17 mouse cellular contexts compared by ENCODE assay signal in the genomic region with DNA sequence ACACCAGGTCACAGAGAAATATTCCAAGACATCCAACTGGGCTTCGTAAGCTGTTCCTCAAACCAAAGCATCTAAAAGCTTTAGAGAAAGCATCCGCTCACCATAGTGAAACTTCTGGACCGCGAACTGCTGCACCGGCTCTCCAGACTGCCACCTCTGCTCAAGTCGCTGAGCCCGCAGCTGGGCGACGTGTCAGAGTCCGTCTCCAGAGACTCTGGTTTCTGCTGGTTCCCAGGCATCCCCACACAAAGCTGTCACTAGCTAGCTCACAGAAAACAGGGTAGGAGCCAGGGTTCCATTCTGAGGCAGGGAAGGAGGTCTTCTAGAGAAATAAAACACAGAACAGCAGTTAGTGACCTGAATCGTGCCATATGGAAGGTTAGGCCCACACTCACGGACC.
"Had no signal": no experiment of that assay in that cellular context is flagged by ENCODE, and none has a peak within 500 bp of the region (broad histone marks: within the 10 kb centered on the region; RNA-seq: fewer than 3 reads in every experiment).

No protein-coding gene starts in this region.

- H3K4me2 ChIP-seq: limb, embryonic 12.5 days; limb, embryonic 15.5 days; liver, embryonic 12.5 days; liver, embryonic 15.5 days; lung, embryonic 15.5 days; midbrain, embryonic 15.5 days had no signal

- H3K27ac ChIP-seq: limb, embryonic 12.5 days; limb, embryonic 15.5 days; liver, embryonic 12.5 days; liver, embryonic 15.5 days; lung, embryonic 15.5 days; midbrain, embryonic 10.5 days; midbrain, embryonic 15.5 days had no signal

- H3K4me3 ChIP-seq: limb, embryonic 12.5 days; limb, embryonic 15.5 days; liver, embryonic 12.5 days; liver, embryonic 15.5 days; lung, embryonic 15.5 days; megakaryocyte, embryonic 14.5 days; midbrain, embryonic 10.5 days; midbrain, embryonic 15.5 days had no signal

- ATAC-seq: inflammation-experienced regulatory T-cells, adult 6 months; intestine, embryonic 16.5 days; liver, embryonic 12.5 days; midbrain, embryonic 15.5 days had no signal

- H3K27me3 ChIP-seq: limb, embryonic 12.5 days; limb, embryonic 15.5 days; liver, embryonic 12.5 days; liver, embryonic 15.5 days; lung, embryonic 15.5 days; megakaryocyte, embryonic 14.5 days; midbrain, embryonic 15.5 days had no signal

- DNase-seq: kidney, adult 2 months; kidney, postnatal 36 days; left cerebral cortex, postnatal 4 days; lung, adult 18-20 months; lung, postnatal 10 days; lung, postnatal 36 days; thymus, postnatal 25 days had no signal

- H3K9ac ChIP-seq: limb, embryonic 12.5 days; limb, embryonic 15.5 days; liver, embryonic 12.5 days; liver, embryonic 15.5 days; lung, embryonic 15.5 days; midbrain, embryonic 15.5 days had no signal

- H3K36me3 ChIP-seq: limb, embryonic 12.5 days; limb, embryonic 15.5 days; liver, embryonic 12.5 days; lung, embryonic 15.5 days; midbrain, embryonic 10.5 days; midbrain, embryonic 15.5 days had no signal

- H3K9me3 ChIP-seq: limb, embryonic 12.5 days; limb, embryonic 15.5 days; liver, embryonic 12.5 days; liver, embryonic 15.5 days; lung, embryonic 15.5 days; megakaryocyte, embryonic 14.5 days; midbrain, embryonic 10.5 days; midbrain, embryonic 15.5 days had no signal

- H3K4me1 ChIP-seq: limb, embryonic 12.5 days; limb, embryonic 15.5 days; liver, embryonic 12.5 days; liver, embryonic 15.5 days; lung, embryonic 15.5 days; midbrain, embryonic 15.5 days had no signal
